Mouse (Mus musculus): ENCODE results near the gene Galnt10. TPM values are rescaled to one million over a fixed set of nuclear protein-coding genes. Genes with fewer than 3 reads are reported as not detected.

Gene Galnt10
- polyA plus RNA-seq, 1 experiment from 2014 or later, result 6.3 TPM

DNA sequence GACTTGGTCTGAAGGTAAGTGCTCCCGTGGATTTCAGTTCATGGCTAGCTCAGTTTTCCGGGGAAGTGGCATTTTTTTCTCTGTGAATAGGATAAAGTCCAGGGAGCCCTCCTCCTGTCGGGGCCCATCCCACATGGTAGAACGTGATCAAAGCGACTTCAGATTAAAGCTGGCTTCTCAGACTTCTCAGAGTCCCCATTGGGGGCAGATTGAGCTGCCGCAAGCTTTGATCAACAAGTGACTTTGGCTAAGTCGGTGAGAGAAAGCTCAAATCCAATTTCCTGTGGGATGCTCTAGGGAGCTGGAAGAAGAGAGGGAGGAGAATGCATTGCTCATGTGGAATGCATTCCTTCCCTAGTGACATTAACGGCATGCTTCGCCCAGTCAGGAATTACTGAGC, 10.1 kb upstream of the Galnt10 start:
- 0 out of 4 replicates have a peak, but pooled peaks cover 0 to 4% of the 10 kb centered on the region in 2 experiments for H3K4me1 ChIP-seq (ENCODE audit: control insufficient read depth in 2 of 2, insufficient read depth in 2 of 2, low read length in 2 of 2)
- no peak for ATAC-seq (ENCODE audit: insufficient number of reproducible peaks, insufficient read depth, low FRiP score, low read depth)
- no peak overlapping the region for H3K9ac ChIP-seq (ENCODE audit: low read length)
- no peaks in the 10 kb centered on the region for H3K36me3 ChIP-seq (ENCODE audit: control insufficient read depth, insufficient read depth, low read length)
- no peaks in the 10 kb centered on the region for H3K27me3 ChIP-seq (ENCODE audit: control insufficient read depth, insufficient read depth, low read length)
- no peak overlapping the region for H3K27ac ChIP-seq (replicated peaks in 1 of 2; ENCODE audit: control insufficient read depth in 1 of 2, insufficient read depth in 1 of 2, low read depth in 2 of 2, low read length in 2 of 2)
- WGBS, result 9% methylated on average over 9 of the region's 9 CpGs
- no peak overlapping the region for H3K4me3 ChIP-seq (ENCODE audit: control insufficient read depth in 1 of 2, insufficient read depth in 1 of 2, low read depth in 1 of 2, low read length in 2 of 2)
- H3K9me3 ChIP-seq (ENCODE audit: control insufficient read depth, low read length), result no peaks in the 10 kb centered on the region
- no peak overlapping the region for H3K4me2 ChIP-seq (ENCODE audit: low read length)

DNA sequence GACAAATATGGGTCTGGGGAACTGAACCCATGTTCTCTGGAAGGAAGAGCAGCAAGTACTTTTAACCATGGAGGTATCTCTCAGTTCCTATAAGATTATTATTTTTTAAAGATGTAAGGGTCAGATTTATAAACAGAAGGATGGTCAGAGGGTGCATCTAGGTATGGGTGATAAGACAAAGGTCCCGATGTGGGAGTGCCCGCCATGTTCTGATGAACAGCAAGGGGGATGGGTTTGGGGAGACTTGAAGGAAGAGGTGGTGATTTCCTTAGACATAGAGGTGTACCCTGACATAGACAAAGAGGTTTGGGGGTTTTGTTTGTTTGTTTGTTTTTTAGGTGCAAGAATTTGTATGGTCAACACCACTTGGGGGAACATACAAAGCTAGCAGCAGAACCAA, 1.6 kb upstream of the Galnt10 start:
- H3K9ac ChIP-seq (ENCODE audit: low read length), result peak overlapping the region; percentile 93
- no peak for ATAC-seq (ENCODE audit: insufficient number of reproducible peaks, insufficient read depth, low FRiP score, low read depth)
- WGBS, result 61% methylated on average over 2 of the region's 2 CpGs
- no peaks in the 10 kb centered on the region for H3K36me3 ChIP-seq (ENCODE audit: control insufficient read depth, insufficient read depth, low read length)
- peak overlapping the region in 1 of 2 experiments; percentile 74; a peak in 1 of 4 replicates for H3K4me3 ChIP-seq (ENCODE audit: control insufficient read depth in 1 of 2, insufficient read depth in 1 of 2, low read depth in 1 of 2, low read length in 2 of 2)
- H3K27me3 ChIP-seq (ENCODE audit: control insufficient read depth, insufficient read depth, low read length), result no peaks in the 10 kb centered on the region
- H3K4me2 ChIP-seq (ENCODE audit: low read length), result peak overlapping the region; percentile 93
- H3K9me3 ChIP-seq (ENCODE audit: control insufficient read depth, low read length), result no peaks in the 10 kb centered on the region
- 0 out of 4 replicates have a peak overlapping the region, but pooled peaks of 1 of the 2 experiments have one; percentile 81 for H3K27ac ChIP-seq (replicated peaks in 1 of 2; ENCODE audit: control insufficient read depth in 1 of 2, insufficient read depth in 1 of 2, low read depth in 2 of 2, low read length in 2 of 2)
- peaks cover 2 to 7% of the 10 kb centered on the region in 2 experiments for H3K4me1 ChIP-seq (ENCODE audit: control insufficient read depth in 2 of 2, insufficient read depth in 2 of 2, low read length in 2 of 2)

DNA sequence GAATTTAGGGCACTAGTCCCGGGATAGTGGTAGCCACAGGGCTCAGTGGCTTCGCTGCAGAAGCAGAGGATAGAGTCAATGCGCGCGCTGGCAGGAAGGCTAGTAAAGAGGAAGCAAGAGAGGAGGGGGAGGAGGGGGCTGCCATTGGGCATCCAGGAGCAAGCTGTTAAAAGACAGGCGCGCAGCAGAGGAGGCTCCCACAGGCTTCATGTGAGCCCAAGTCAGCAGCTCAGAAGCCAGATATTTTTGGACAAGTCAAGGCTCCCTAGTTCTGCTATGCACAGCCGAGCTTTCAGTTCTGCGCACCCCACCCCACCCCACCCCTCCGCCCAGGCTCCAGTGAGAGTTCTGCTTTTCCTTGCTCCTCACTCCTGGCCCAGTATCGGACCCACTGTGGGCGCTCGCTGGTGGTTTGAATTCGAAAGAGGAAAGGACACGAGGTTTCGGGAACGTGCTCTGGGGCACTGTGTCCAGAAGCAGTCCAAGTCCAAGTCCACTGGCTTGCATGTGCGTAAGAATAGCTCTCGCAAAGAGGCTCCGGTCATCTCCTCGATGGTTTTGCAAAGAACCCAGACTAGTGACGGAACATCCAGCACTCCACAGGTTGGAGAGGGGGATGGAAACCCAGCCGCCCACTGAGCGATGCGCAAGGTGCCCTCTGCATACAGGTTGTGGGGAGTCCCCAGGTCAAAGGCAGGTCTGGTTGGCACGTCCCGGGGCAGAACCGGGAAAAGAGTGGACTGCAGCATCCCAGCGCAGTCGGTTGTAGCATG, 811 bp upstream of the Galnt10 start:
- peaks cover 2 to 7% of the 10 kb centered on the region in 2 experiments for H3K4me1 ChIP-seq (ENCODE audit: control insufficient read depth in 2 of 2, insufficient read depth in 2 of 2, low read length in 2 of 2)
- peak overlapping the region; percentile 93 for H3K4me2 ChIP-seq (ENCODE audit: low read length)
- H3K4me3 ChIP-seq (ENCODE audit: control insufficient read depth in 1 of 2, insufficient read depth in 1 of 2, low read depth in 1 of 2, low read length in 2 of 2), result peak overlapping the region; percentile 74 to 77
- H3K9ac ChIP-seq (ENCODE audit: low read length), result peak overlapping the region; percentile 93
- ATAC-seq (ENCODE audit: insufficient number of reproducible peaks, insufficient read depth, low FRiP score, low read depth), result peak; percentile 10; the same call in 1 of the 2 replicates
- H3K27me3 ChIP-seq (ENCODE audit: control insufficient read depth, insufficient read depth, low read length), result no peaks in the 10 kb centered on the region
- H3K36me3 ChIP-seq (ENCODE audit: control insufficient read depth, insufficient read depth, low read length), result no peaks in the 10 kb centered on the region
- WGBS, result under 1% methylated on average over 30 of the region's 30 CpGs
- H3K27ac ChIP-seq (replicated peaks in 1 of 2; ENCODE audit: control insufficient read depth in 1 of 2, insufficient read depth in 1 of 2, low read depth in 2 of 2, low read length in 2 of 2), result peak overlapping the region; percentile 76 to 81
- no peaks in the 10 kb centered on the region for H3K9me3 ChIP-seq (ENCODE audit: control insufficient read depth, low read length)

DNA sequence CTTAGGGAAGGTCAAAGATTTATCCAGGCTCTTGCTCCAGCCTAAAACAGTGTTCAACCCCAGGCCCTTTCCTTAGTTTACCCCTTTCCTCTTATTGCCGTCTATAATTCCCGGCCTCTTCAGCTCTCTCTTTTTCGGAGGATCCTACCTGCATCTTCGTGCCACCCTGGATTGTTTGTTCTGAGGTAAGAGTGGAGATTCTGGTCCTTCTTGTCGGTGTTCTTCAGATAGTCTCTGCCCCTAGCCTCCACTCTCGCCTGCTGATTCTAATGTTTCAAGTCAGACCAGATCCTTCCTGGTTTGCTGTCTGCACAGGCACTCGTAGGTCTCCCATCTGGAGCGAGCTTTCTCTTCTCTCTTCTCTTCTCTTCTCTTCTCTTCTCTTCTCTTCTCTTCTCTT, 605 bp downstream of the Galnt10 start:
- WGBS, result 24% methylated on average over 8 of the region's 8 CpGs
- peak overlapping the region; percentile 93 for H3K9ac ChIP-seq (ENCODE audit: low read length)
- ATAC-seq (ENCODE audit: insufficient number of reproducible peaks, insufficient read depth, low FRiP score, low read depth), result no peak
- H3K4me1 ChIP-seq (ENCODE audit: control insufficient read depth in 2 of 2, insufficient read depth in 2 of 2, low read length in 2 of 2), result peaks cover 2 to 8% of the 10 kb centered on the region in 2 experiments
- no peaks in the 10 kb centered on the region for H3K9me3 ChIP-seq (ENCODE audit: control insufficient read depth, low read length)
- no peak overlapping the region for H3K27ac ChIP-seq (replicated peaks in 1 of 2; ENCODE audit: control insufficient read depth in 1 of 2, insufficient read depth in 1 of 2, low read depth in 2 of 2, low read length in 2 of 2)
- H3K27me3 ChIP-seq (ENCODE audit: control insufficient read depth, insufficient read depth, low read length), result no peaks in the 10 kb centered on the region
- peak overlapping the region; percentile 93 for H3K4me2 ChIP-seq (ENCODE audit: low read length)
- H3K36me3 ChIP-seq (ENCODE audit: control insufficient read depth, insufficient read depth, low read length), result no peaks in the 10 kb centered on the region
- peak overlapping the region; percentile 74 to 77 for H3K4me3 ChIP-seq (ENCODE audit: control insufficient read depth in 1 of 2, insufficient read depth in 1 of 2, low read depth in 1 of 2, low read length in 2 of 2)

DNA sequence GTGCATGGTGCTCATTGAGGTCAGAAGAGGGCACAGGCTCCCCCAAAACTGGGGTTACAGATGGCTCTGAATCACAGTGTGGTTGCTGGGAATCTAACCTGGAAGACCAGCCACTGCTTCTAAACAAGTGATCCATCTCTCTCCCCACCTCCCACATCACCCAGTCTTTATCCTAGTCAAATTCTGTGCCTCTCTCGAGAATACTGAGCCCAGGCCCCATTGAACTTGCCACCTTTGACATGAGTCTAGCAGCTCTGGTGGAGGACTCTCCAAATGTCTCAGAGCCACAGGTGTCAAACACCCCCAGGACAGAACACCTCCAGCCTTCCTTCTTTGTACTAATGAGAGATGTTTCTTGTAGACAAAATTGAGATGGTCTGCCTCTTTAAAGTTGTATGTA, 1.2 kb downstream of the Galnt10 start:
- no peaks in the 10 kb centered on the region for H3K27me3 ChIP-seq (ENCODE audit: control insufficient read depth, insufficient read depth, low read length)
- peak overlapping the region; percentile 93 for H3K4me2 ChIP-seq (ENCODE audit: low read length)
- ATAC-seq (ENCODE audit: insufficient number of reproducible peaks, insufficient read depth, low FRiP score, low read depth), result no peak
- peak overlapping the region in 1 of 2 experiments; percentile 1; a peak in 2 of 4 replicates for H3K4me3 ChIP-seq (ENCODE audit: control insufficient read depth in 1 of 2, insufficient read depth in 1 of 2, low read depth in 1 of 2, low read length in 2 of 2)
- no peaks in the 10 kb centered on the region for H3K36me3 ChIP-seq (ENCODE audit: control insufficient read depth, insufficient read depth, low read length)
- no peaks in the 10 kb centered on the region for H3K9me3 ChIP-seq (ENCODE audit: control insufficient read depth, low read length)
- WGBS, result 25% methylated on average over 1 of the region's 1 CpGs
- H3K9ac ChIP-seq (ENCODE audit: low read length), result no peak overlapping the region; the same call in 1 of the 2 replicates
- no peak overlapping the region for H3K27ac ChIP-seq (replicated peaks in 1 of 2; ENCODE audit: control insufficient read depth in 1 of 2, insufficient read depth in 1 of 2, low read depth in 2 of 2, low read length in 2 of 2)
- peaks cover 6 to 14% of the 10 kb centered on the region in 2 experiments for H3K4me1 ChIP-seq (ENCODE audit: control insufficient read depth in 2 of 2, insufficient read depth in 2 of 2, low read length in 2 of 2)

DNA sequence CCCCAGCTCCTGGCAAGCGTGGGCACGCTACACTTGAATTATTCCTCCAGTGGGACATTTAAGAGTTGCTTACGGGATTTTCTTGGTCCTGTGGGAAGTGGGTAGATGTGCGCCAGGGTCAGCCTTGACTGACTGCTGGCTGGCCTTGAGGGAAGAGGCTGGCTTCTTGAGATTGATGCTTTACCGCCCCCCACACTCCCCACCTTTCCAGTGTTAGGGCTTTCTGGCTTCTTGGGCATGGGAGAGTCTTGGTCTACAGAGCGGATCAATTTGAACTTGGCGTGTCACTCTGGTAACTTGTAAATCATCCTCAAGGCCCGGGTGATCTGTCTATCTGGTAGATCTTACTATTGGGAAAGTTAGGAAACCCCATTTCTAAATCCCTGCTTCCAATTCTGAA, 1.7 kb downstream of the Galnt10 start:
- Histone ChIP-seq H3K9me3 (ENCODE audit: control insufficient read depth, low read length) (no peaks in the 10 kb centered on the region), H3K27me3 (ENCODE audit: control insufficient read depth, insufficient read depth, low read length) (no peaks in the 10 kb centered on the region), H3K36me3 (ENCODE audit: control insufficient read depth, insufficient read depth, low read length) (no peaks in the 10 kb centered on the region), H3K4me1 (ENCODE audit: control insufficient read depth in 2 of 2, insufficient read depth in 2 of 2, low read length in 2 of 2) (peaks cover 12 to 19% of the 10 kb centered on the region in 2 experiments), H3K9ac (ENCODE audit: low read length) (no peak overlapping the region), H3K4me2 (ENCODE audit: low read length) (peak overlapping the region; percentile 93), H3K27ac (replicated peaks in 1 of 2; ENCODE audit: control insufficient read depth in 1 of 2, insufficient read depth in 1 of 2, low read depth in 2 of 2, low read length in 2 of 2) (no peak overlapping the region), H3K4me3 (ENCODE audit: control insufficient read depth in 1 of 2, insufficient read depth in 1 of 2, low read depth in 1 of 2, low read length in 2 of 2) (no peak overlapping the region)
- WGBS, result 84% methylated on average over 8 of the region's 8 CpGs
- no peak for ATAC-seq (ENCODE audit: insufficient number of reproducible peaks, insufficient read depth, low FRiP score, low read depth)

DNA sequence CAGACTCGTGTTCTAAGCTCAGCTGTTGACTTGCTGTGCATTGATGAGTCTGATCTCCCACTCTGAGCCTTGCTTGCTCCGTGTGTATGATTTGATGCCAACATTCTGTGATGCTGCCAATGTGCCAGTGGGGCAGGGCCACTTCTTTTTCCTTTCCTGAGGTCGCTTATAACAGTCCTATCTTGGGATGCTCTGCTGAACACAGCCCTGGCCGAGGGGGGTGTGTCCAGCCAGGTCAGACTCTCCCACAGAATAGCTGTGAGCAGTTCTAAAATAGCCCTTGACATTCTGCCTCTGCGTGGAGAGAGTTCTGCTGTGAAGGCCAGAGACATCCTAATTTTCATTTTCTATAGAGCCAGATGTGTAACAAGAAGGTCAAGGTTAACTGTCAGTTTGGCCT, 2.2 kb downstream of the Galnt10 start:
- no peaks in the 10 kb centered on the region for H3K36me3 ChIP-seq (ENCODE audit: control insufficient read depth, insufficient read depth, low read length)
- H3K27ac ChIP-seq (replicated peaks in 1 of 2; ENCODE audit: control insufficient read depth in 1 of 2, insufficient read depth in 1 of 2, low read depth in 2 of 2, low read length in 2 of 2), result no peak overlapping the region
- no peaks in the 10 kb centered on the region for H3K9me3 ChIP-seq (ENCODE audit: control insufficient read depth, low read length)
- no peak for ATAC-seq (ENCODE audit: insufficient number of reproducible peaks, insufficient read depth, low FRiP score, low read depth)
- no peak overlapping the region for H3K9ac ChIP-seq (ENCODE audit: low read length)
- H3K4me1 ChIP-seq (ENCODE audit: control insufficient read depth in 2 of 2, insufficient read depth in 2 of 2, low read length in 2 of 2), result peaks cover 16 to 23% of the 10 kb centered on the region in 2 experiments
- WGBS, result 45% methylated on average over 5 of the region's 5 CpGs
- no peaks in the 10 kb centered on the region for H3K27me3 ChIP-seq (ENCODE audit: control insufficient read depth, insufficient read depth, low read length)
- H3K4me3 ChIP-seq (ENCODE audit: control insufficient read depth in 1 of 2, insufficient read depth in 1 of 2, low read depth in 1 of 2, low read length in 2 of 2), result no peak overlapping the region
- no peak overlapping the region for H3K4me2 ChIP-seq (ENCODE audit: low read length)
